Mouse (Mus musculus): Measurements from ENCODE around the gene Obox2. TPM values are rescaled to one million over a fixed set of nuclear protein-coding genes. Genes with fewer than 3 reads are reported as not detected.
"Not testable (repeated sequence)": the region's sequence is repeated elsewhere in the genome, so short reads cannot be mapped to it uniquely, and the experiment has no call there.

The Obox2 gene
- not detected in 2 replicates for polyA plus RNA-seq (2014; fragmentation: Nextera tagmentation; extraction: Ambion mirVana)

- no CpG with 5 or more reads among the region's 2 CpGs for WGBS
- not testable (repeated sequence) for ATAC-seq (ENCODE audit: insufficient number of reproducible peaks, low FRiP score, low TSS enrichment, low read depth); DNase-seq (ENCODE audit: low spot score)
Observed at GRCm38 (mm10) chr7:15388421-15388998, at the start of gene Obox2, which contains the start of gene Obox1. Gene Obox2 (plus strand): TSS chr7:15388721. Gene Obox1 (plus strand): TSS chr7:15388948.

GRCm38 (mm10) chr7:15399147-15399874, 10.8 kb downstream of the Obox2 start:
- not testable (repeated sequence) for H3K27ac ChIP-seq (replicated peaks; ENCODE audit: low read depth, low read length); ATAC-seq (ENCODE audit: insufficient number of reproducible peaks, low FRiP score, low TSS enrichment, low read depth); H3K36me3 ChIP-seq (ENCODE audit: control insufficient read depth, insufficient read depth, low read length); DNase-seq (ENCODE audit: low spot score); H3K4me2 ChIP-seq (ENCODE audit: low read depth, severe bottlenecking); H3K9me3 ChIP-seq (ENCODE audit: control insufficient read depth, low read length); H3K4me1 ChIP-seq (ENCODE audit: control insufficient read depth, insufficient read depth, low read length); H3K27me3 ChIP-seq (ENCODE audit: control insufficient read depth, insufficient read depth, low read length); H3K4me3 ChIP-seq (ENCODE audit: low read depth, low read length); H3K9ac ChIP-seq (ENCODE audit: low read length)
- WGBS = 84% methylated on average over 3 of the region's 3 CpGs

More at GRCm38 (mm10) chr7:15388421-15388998, at the start of gene Obox2, which contains the start of gene Obox1:
- not testable (repeated sequence) for H3K27me3 ChIP-seq (ENCODE audit: control insufficient read depth, insufficient read depth, low read length); H3K36me3 ChIP-seq (ENCODE audit: control insufficient read depth, insufficient read depth, low read length); H3K9ac ChIP-seq (ENCODE audit: low read length); H3K27ac ChIP-seq (replicated peaks; ENCODE audit: low read depth, low read length); H3K9me3 ChIP-seq (ENCODE audit: control insufficient read depth, low read length); H3K4me3 ChIP-seq (ENCODE audit: low read depth, low read length); H3K4me1 ChIP-seq (ENCODE audit: control insufficient read depth, insufficient read depth, low read length); H3K4me2 ChIP-seq (ENCODE audit: low read depth, severe bottlenecking)

GRCm38 (mm10) chr7:15406816-15407215, 18.3 kb downstream of the Obox2 start:
- H3K36me3 ChIP-seq (ENCODE audit: control insufficient read depth, insufficient read depth, low read length); H3K27ac ChIP-seq (replicated peaks; ENCODE audit: low read depth, low read length); H3K4me3 ChIP-seq (ENCODE audit: low read depth, low read length); H3K9ac ChIP-seq (ENCODE audit: low read length); H3K27me3 ChIP-seq (ENCODE audit: control insufficient read depth, insufficient read depth, low read length); ATAC-seq (ENCODE audit: insufficient number of reproducible peaks, low FRiP score, low TSS enrichment, low read depth); H3K9me3 ChIP-seq (ENCODE audit: control insufficient read depth, low read length); DNase-seq (ENCODE audit: low spot score); H3K4me1 ChIP-seq (ENCODE audit: control insufficient read depth, insufficient read depth, low read length); H3K4me2 ChIP-seq (ENCODE audit: low read depth, severe bottlenecking): not testable (repeated sequence)
- WGBS = 89% methylated on average over 10 of the region's 10 CpGs

- not testable (repeated sequence) for H3K27me3 ChIP-seq (ENCODE audit: control insufficient read depth, insufficient read depth, low read length); H3K4me3 ChIP-seq (ENCODE audit: low read depth, low read length); H3K9ac ChIP-seq (ENCODE audit: low read length); H3K4me1 ChIP-seq (ENCODE audit: control insufficient read depth, insufficient read depth, low read length); H3K9me3 ChIP-seq (ENCODE audit: control insufficient read depth, low read length); DNase-seq (ENCODE audit: low spot score); ATAC-seq (ENCODE audit: insufficient number of reproducible peaks, low FRiP score, low TSS enrichment, low read depth); H3K36me3 ChIP-seq (ENCODE audit: control insufficient read depth, insufficient read depth, low read length); H3K27ac ChIP-seq (replicated peaks; ENCODE audit: low read depth, low read length); H3K4me2 ChIP-seq (ENCODE audit: low read depth, severe bottlenecking)
- 85% methylated on average over 8 of the region's 9 CpGs for WGBS
Observed at GRCm38 (mm10) chr7:15418046-15418445, 29.5 kb downstream of the Obox2 start.

GRCm38 (mm10) chr7:15425537-15425936, 37.0 kb downstream of the Obox2 start:
- not testable (repeated sequence) for ATAC-seq (ENCODE audit: insufficient number of reproducible peaks, low FRiP score, low TSS enrichment, low read depth); H3K36me3 ChIP-seq (ENCODE audit: control insufficient read depth, insufficient read depth, low read length); H3K4me2 ChIP-seq (ENCODE audit: low read depth, severe bottlenecking); H3K27me3 ChIP-seq (ENCODE audit: control insufficient read depth, insufficient read depth, low read length); H3K4me1 ChIP-seq (ENCODE audit: control insufficient read depth, insufficient read depth, low read length); H3K27ac ChIP-seq (replicated peaks; ENCODE audit: low read depth, low read length); DNase-seq (ENCODE audit: low spot score); H3K4me3 ChIP-seq (ENCODE audit: low read depth, low read length); H3K9ac ChIP-seq (ENCODE audit: low read length); H3K9me3 ChIP-seq (ENCODE audit: control insufficient read depth, low read length)
- 90% methylated on average over 3 of the region's 4 CpGs for WGBS

Other genes starting within 250 kb of the Obox2 start
- not detected in 2 replicates for gene Obox1, start 227 bp downstream of the Obox2 start, polyA plus RNA-seq (2014; fragmentation: Nextera tagmentation; extraction: Ambion mirVana)

Measured in limb, embryonic 11.5 days (tissue).